Mouse (Mus musculus) kidney, embryonic 15.5 days (tissue): ENCODE measurements around the gene Osbpl11. TPM values are rescaled to one million over a fixed set of nuclear protein-coding genes. Genes with fewer than 3 reads are reported as not detected.
"Not testable (repeated sequence)": the region's sequence is repeated elsewhere in the genome, so short reads cannot be mapped to it uniquely, and the experiment has no call there.

ENCODE experiments used
- ATAC-seq: fragments of 200-750 bp; cut with Nextera tagmentation; replicated peaks from 2 replicates; pipeline ENCODE4 v1.8.0; 2017; ENCODE audit warnings: moderate TSS enrichment; ENCODE audit not compliant: low FRiP score
- H3K27ac ChIP-seq: fragments of 300-500 bp; sonication (generic); 2 replicates; pipeline ENCODE4 v1.5.1; 2015; ENCODE audit warnings: mild to moderate bottlenecking, inconsistent platforms
- H3K27me3 ChIP-seq: fragments of 300-500 bp; sonication (generic); 2 replicates; pipeline ENCODE4 v1.6.1; 2015; ENCODE audit warnings: inconsistent platforms
- H3K36me3 ChIP-seq: fragments of 300-500 bp; sonication (generic); 2 replicates; pipeline ENCODE4 v1.6.1; 2015; ENCODE audit warnings: inconsistent platforms
- H3K4me1 ChIP-seq: fragments of 300-500 bp; sonication (generic); 2 replicates; pipeline ENCODE4 v1.6.1; 2015; ENCODE audit warnings: inconsistent platforms
- H3K4me2 ChIP-seq: fragments of 300-500 bp; sonication (generic); 2 replicates; pipeline ENCODE4 v1.6.1; 2015; ENCODE audit warnings: moderate library complexity, mild to moderate bottlenecking, inconsistent platforms
- H3K4me3 ChIP-seq: fragments of 300-500 bp; sonication (generic); replicated peaks from 2 replicates; pipeline ENCODE4 v1.5.1; 2015; ENCODE audit warnings: mild to moderate bottlenecking, inconsistent platforms
- H3K9ac ChIP-seq: fragments of 300-500 bp; sonication (generic); 2 replicates; pipeline ENCODE4 v1.6.1; 2015; ENCODE audit warnings: mild to moderate bottlenecking, inconsistent platforms
- H3K9me3 ChIP-seq: fragments of 300-500 bp; sonication (generic); replicated peaks from 2 replicates; pipeline ENCODE4 v1.6.1; 2016; ENCODE audit warnings: inconsistent platforms
- WGBS: fragments of 180-500 bp; shearing (Covaris S2); methylation state at CpG from one replicate; pipeline ENCODE4 v1.1.7; 2015; ENCODE audit warnings: mixed read lengths; 5-methylcytosine and 5-hydroxymethylcytosine counted together
- polyA plus RNA-seq: library from polyadenylated mRNA; unstranded; fragments of >200 nt; fragmentation: Nextera tagmentation; extraction: Ambion mirVana; gene quantifications from 2 replicates; pipeline ENCODE4 v1.2.1, GENCODE M21; 2015

Osbpl11 gene
- polyA plus RNA-seq, 1 experiment from 2014 or later = 18.9 TPM

- no peak for ATAC-seq
- 80% methylated on average over 13 of the region's 13 CpGs for WGBS
- H3K4me3 ChIP-seq = no peak overlapping the region
Observed at GRCm38 (mm10) chr16:33163330-33164090, 21.4 kb upstream of the Osbpl11 start.

GRCm38 (mm10) chr16:33166284-33166683, 18.6 kb upstream of the Osbpl11 start:
- not testable (repeated sequence) for H3K9me3 ChIP-seq, H3K4me2 ChIP-seq, H3K4me3 ChIP-seq, H3K36me3 ChIP-seq, ATAC-seq, H3K27me3 ChIP-seq, H3K27ac ChIP-seq, H3K4me1 ChIP-seq, H3K9ac ChIP-seq
- WGBS = 67% methylated on average over 6 of the region's 6 CpGs

More at GRCm38 (mm10) chr16:33163330-33164090, 21.4 kb upstream of the Osbpl11 start:
- Histone ChIP-seq H3K9me3 (no peaks in the 10 kb centered on the region; the same call in 1 of the 2 replicates), H3K27me3 (no peaks in the 10 kb centered on the region), H3K4me1 (no peaks in the 10 kb centered on the region), H3K36me3 (no peaks in the 10 kb centered on the region), H3K9ac (no peak overlapping the region), H3K27ac (no peak overlapping the region), H3K4me2 (no peak overlapping the region)

- no peak for ATAC-seq
- H3K27ac ChIP-seq = no peak overlapping the region
- no peaks in the 10 kb centered on the region for H3K36me3 ChIP-seq
- no peaks in the 10 kb centered on the region; the same call in 1 of the 2 replicates for H3K9me3 ChIP-seq
- no peak overlapping the region for H3K4me3 ChIP-seq
- no peak overlapping the region for H3K4me2 ChIP-seq
- H3K4me1 ChIP-seq = no peaks in the 10 kb centered on the region
- no peaks in the 10 kb centered on the region for H3K27me3 ChIP-seq
- 45% methylated on average over 5 of the region's 5 CpGs for WGBS
- H3K9ac ChIP-seq = no peak overlapping the region
Observed at GRCm38 (mm10) chr16:33167537-33167936, 17.3 kb upstream of the Osbpl11 start.

- H3K36me3 ChIP-seq = no peaks in the 10 kb centered on the region
- no peak overlapping the region for H3K4me2 ChIP-seq
- H3K9me3 ChIP-seq = no peaks in the 10 kb centered on the region; the same call in 1 of the 2 replicates
- H3K9ac ChIP-seq = no peak overlapping the region
- no peaks in the 10 kb centered on the region for H3K27me3 ChIP-seq
- no peak overlapping the region for H3K4me3 ChIP-seq
- 0 out of 2 replicates have a peak overlapping the region, but pooled peaks have one; percentile 22 for H3K27ac ChIP-seq
- no peak for ATAC-seq
- H3K4me1 ChIP-seq = no peaks in the 10 kb centered on the region
- 71% methylated on average over 8 of the region's 8 CpGs for WGBS
Observed at GRCm38 (mm10) chr16:33169471-33170034, 15.3 kb upstream of the Osbpl11 start.

- Histone ChIP-seq H3K27me3 (no peaks in the 10 kb centered on the region), H3K4me1 (no peaks in the 10 kb centered on the region), H3K9me3 (no peaks in the 10 kb centered on the region; the same call in 1 of the 2 replicates), H3K4me2 (no peak overlapping the region), H3K4me3 (no peak overlapping the region), H3K36me3 (no peaks in the 10 kb centered on the region), H3K27ac (peak overlapping the region; percentile 52; the same call in 1 of the 2 replicates), H3K9ac (no peak overlapping the region)
- ATAC-seq = peak; percentile 64; the same call in 1 of the 2 replicates
- WGBS = 64% methylated on average over 9 of the region's 9 CpGs
Observed at GRCm38 (mm10) chr16:33170716-33171587, 13.9 kb upstream of the Osbpl11 start.

GRCm38 (mm10) chr16:33171800-33172199, 13.1 kb upstream of the Osbpl11 start:
- Histone ChIP-seq H3K36me3 (no peaks in the 10 kb centered on the region), H3K27me3 (no peaks in the 10 kb centered on the region), H3K4me3 (no peak overlapping the region), H3K9ac (no peak overlapping the region), H3K4me2 (no peak overlapping the region), H3K27ac (0 out of 2 replicates have a peak overlapping the region, but pooled peaks have one; percentile 13), H3K9me3 (no peaks in the 10 kb centered on the region), H3K4me1 (no peaks in the 10 kb centered on the region)
- ATAC-seq = no peak
- WGBS = 85% methylated on average over 6 of the region's 6 CpGs

- Histone ChIP-seq H3K4me1 (no peaks in the 10 kb centered on the region), H3K4me2 (no peak overlapping the region), H3K36me3 (no peaks in the 10 kb centered on the region), H3K27ac (no peak overlapping the region), H3K4me3 (no peak overlapping the region), H3K9ac (no peak overlapping the region), H3K9me3 (no peaks in the 10 kb centered on the region), H3K27me3 (no peaks in the 10 kb centered on the region)
- ATAC-seq = no peak
- WGBS = 72% methylated on average over 5 of the region's 5 CpGs
Observed at GRCm38 (mm10) chr16:33173151-33173550, 11.7 kb upstream of the Osbpl11 start.

- no peak overlapping the region for H3K27ac ChIP-seq
Observed at GRCm38 (mm10) chr16:33174695-33175094, 10.2 kb upstream of the Osbpl11 start.

GRCm38 (mm10) chr16:33176831-33177230, 8.0 kb upstream of the Osbpl11 start:
- H3K4me1 ChIP-seq, H3K4me2 ChIP-seq, H3K27ac ChIP-seq, ATAC-seq, H3K36me3 ChIP-seq, H3K9me3 ChIP-seq, H3K27me3 ChIP-seq, H3K4me3 ChIP-seq, H3K9ac ChIP-seq: not testable (repeated sequence)
- WGBS = 90% methylated on average over 5 of the region's 5 CpGs

More at GRCm38 (mm10) chr16:33174695-33175094, 10.2 kb upstream of the Osbpl11 start:
- Histone ChIP-seq H3K36me3 (no peaks in the 10 kb centered on the region), H3K4me2 (no peak overlapping the region), H3K4me1 (no peaks in the 10 kb centered on the region), H3K4me3 (no peak overlapping the region), H3K27me3 (no peaks in the 10 kb centered on the region), H3K9me3 (no peaks in the 10 kb centered on the region), H3K9ac (no peak overlapping the region)
- ATAC-seq = no peak

- ATAC-seq = no peak
- WGBS = 85% methylated on average over 4 of the region's 4 CpGs
- Histone ChIP-seq H3K27me3 (no peaks in the 10 kb centered on the region), H3K4me3 (no peak overlapping the region), H3K4me1 (no peaks in the 10 kb centered on the region), H3K36me3 (no peaks in the 10 kb centered on the region), H3K9me3 (no peaks in the 10 kb centered on the region), H3K4me2 (no peak overlapping the region), H3K27ac (no peak overlapping the region), H3K9ac (no peak overlapping the region)
Observed at GRCm38 (mm10) chr16:33177722-33178121, 7.1 kb upstream of the Osbpl11 start.

- Histone ChIP-seq H3K4me1 (no peaks in the 10 kb centered on the region), H3K27ac (peak overlapping the region; percentile 41; the same call in 1 of the 2 replicates), H3K4me2 (no peak overlapping the region), H3K27me3 (no peaks in the 10 kb centered on the region), H3K9me3 (no peaks in the 10 kb centered on the region), H3K9ac (no peak overlapping the region), H3K4me3 (no peak overlapping the region), H3K36me3 (no peaks in the 10 kb centered on the region)
- WGBS = 68% methylated on average over 17 of the region's 17 CpGs
- ATAC-seq = no peak
Observed at GRCm38 (mm10) chr16:33178278-33179074, 6.4 kb upstream of the Osbpl11 start.
